Mouse (Mus musculus) cortical plate, adult 2 months (tissue): ENCODE results near the gene Kcna6.

Experiments used
- CTCF ChIP-seq: fragments of 200-500 bp; IDR thresholded peaks from 2 replicates; pipeline ENCODE4 v1.5.1; 2011; ENCODE audit warnings: mild to moderate bottlenecking, control low read depth, low read length; ENCODE audit not compliant: insufficient read depth; ENCODE audit errors: extremely low read depth
- POLR2A ChIP-seq: fragments of 200-500 bp; IDR thresholded peaks from 2 replicates; pipeline ENCODE4 v1.6.1; 2011; ENCODE audit warnings: mild to moderate bottlenecking, low read length, control low read depth; ENCODE audit not compliant: insufficient read depth; ENCODE audit errors: extremely low read depth

- TF ChIP-seq POLR2A: no peak
- TF ChIP-seq CTCF: peak; percentile 50; the same call in 1 of the 2 replicates
These were observed 36.0 kb downstream of the Kcna6 start for GRCm38 (mm10) chr6:126704430-126704829.
